Mouse (Mus musculus): ENCODE results near the gene Rapgef4.

- no peak for TF ChIP-seq CTCF (IDR thresholded peaks at IDR 0.05; ENCODE audit: borderline replicate concordance, control insufficient read depth, extremely low read depth, insufficient read depth, low read length, poor library complexity)
- no peak for TF ChIP-seq POLR2A (IDR thresholded peaks at IDR 0.05; ENCODE audit: control insufficient read depth, extremely low read depth, insufficient read depth, low read length, poor library complexity)
Measured at GRCm38 (mm10) chr2:72038651-72039251, 57.7 kb downstream of the Rapgef4 start.

All from thymus, adult 2 months (tissue).